Mouse (Mus musculus): ENCODE measurements around the gene Usp2. TPM values are rescaled to one million over a fixed set of nuclear protein-coding genes. Genes with fewer than 3 reads are reported as not detected.

Gene Usp2
- total RNA-seq, 2 experiments from 2014 or later, result 99.3 to 120 TPM

- no peak overlapping the region for H3K4me3 ChIP-seq
- H3K27ac ChIP-seq, result no peak overlapping the region
- intact Hi-C loops (cut with DNase I), result no loop called here
- no peak for TF ChIP-seq CTCF (IDR thresholded peaks at IDR 0.05)
- DNase-seq (ENCODE audit: extremely low spot score in 1 of 2, low spot score in 2 of 2), result no peak
These were observed 64.4 kb downstream of the Usp2 start for GRCm38 (mm10) chr9:44131276-44131590.

- Histone ChIP-seq H3K27ac (no peak overlapping the region), H3K4me3 (no peak overlapping the region)
- no peak for DNase-seq (ENCODE audit: extremely low spot score in 1 of 2, low spot score in 2 of 2)
- TF ChIP-seq CTCF (IDR thresholded peaks at IDR 0.05), result no peak
- intact Hi-C loops (cut with DNase I), result no loop called here
These were observed 65.4 kb downstream of the Usp2 start for GRCm38 (mm10) chr9:44132200-44132599.

GRCm38 (mm10) chr9:44133287-44133686 lies 66.5 kb downstream of the Usp2 start:
- no peak for DNase-seq (ENCODE audit: extremely low spot score in 1 of 2, low spot score in 2 of 2)
- Histone ChIP-seq H3K4me3 (0 out of 2 replicates have a peak overlapping the region, but pooled peaks have one; percentile 50), H3K27ac (peak overlapping the region; percentile 5)
- intact Hi-C loops (cut with DNase I), result no loop called here
- no peak for TF ChIP-seq CTCF (IDR thresholded peaks at IDR 0.05)

- H3K4me3 ChIP-seq, result peak within 1 kb of the TSS; percentile 50
- TF ChIP-seq CTCF (IDR thresholded peaks at IDR 0.05), result no peak
- intact Hi-C loops (cut with DNase I), result no loop called here
- peak within 1 kb of the TSS; percentile 47 for H3K27ac ChIP-seq
- DNase-seq (ENCODE audit: extremely low spot score in 1 of 2, low spot score in 2 of 2), result peak in 1 of 2 experiments; percentile 42
These were observed 67.5 kb downstream of the Usp2 start, which contains the start of gene Mcam for GRCm38 (mm10) chr9:44134101-44134850. Gene Mcam (plus strand): TSS chr9:44134469.

- no peak for DNase-seq (ENCODE audit: extremely low spot score in 1 of 2, low spot score in 2 of 2)
- H3K27ac ChIP-seq, result peak overlapping the region; percentile 47
- intact Hi-C loops (cut with DNase I), result no loop called here
- no peak for TF ChIP-seq CTCF (IDR thresholded peaks at IDR 0.05)
- peak overlapping the region; percentile 50 for H3K4me3 ChIP-seq
These were observed 68.3 kb downstream of the Usp2 start for GRCm38 (mm10) chr9:44134851-44135730.

GRCm38 (mm10) chr9:44135731-44136411 lies 69.0 kb downstream of the Usp2 start:
- TF ChIP-seq CTCF (IDR thresholded peaks at IDR 0.05), result no peak
- no peak overlapping the region for H3K27ac ChIP-seq
- no peak for DNase-seq (ENCODE audit: extremely low spot score in 1 of 2, low spot score in 2 of 2)
- H3K4me3 ChIP-seq, result peak overlapping the region; percentile 50; the same call in 1 of the 2 replicates
- intact Hi-C loops (cut with DNase I), result no loop called here

- TF ChIP-seq CTCF (IDR thresholded peaks at IDR 0.05), result no peak
- Histone ChIP-seq H3K4me3 (no peak overlapping the region), H3K27ac (no peak overlapping the region)
- no peak for DNase-seq (ENCODE audit: extremely low spot score in 1 of 2, low spot score in 2 of 2)
- intact Hi-C loops (cut with DNase I), result no loop called here
These were observed 71.0 kb downstream of the Usp2 start for GRCm38 (mm10) chr9:44137846-44138245.

- no peak for DNase-seq (ENCODE audit: extremely low spot score in 1 of 2, low spot score in 2 of 2)
- no peak for TF ChIP-seq CTCF (IDR thresholded peaks at IDR 0.05)
- intact Hi-C loops (cut with DNase I), result no loop called here
- H3K27ac ChIP-seq, result no peak overlapping the region
- H3K4me3 ChIP-seq, result no peak overlapping the region
These were observed 75.1 kb downstream of the Usp2 start for GRCm38 (mm10) chr9:44141951-44142350.

GRCm38 (mm10) chr9:44143421-44143820 lies 76.6 kb downstream of the Usp2 start:
- DNase-seq (ENCODE audit: extremely low spot score in 1 of 2, low spot score in 2 of 2), result no peak
- intact Hi-C loops (cut with DNase I), result no loop called here
- Histone ChIP-seq H3K27ac (no peak overlapping the region; the same call in 1 of the 2 replicates), H3K4me3 (no peak overlapping the region)
- TF ChIP-seq CTCF (IDR thresholded peaks at IDR 0.05), result no peak

GRCm38 (mm10) chr9:44144023-44144717 lies 77.3 kb downstream of the Usp2 start:
- no peak for DNase-seq (ENCODE audit: extremely low spot score in 1 of 2, low spot score in 2 of 2)
- no peak overlapping the region; the same call in 1 of the 2 replicates for H3K27ac ChIP-seq

GRCm38 (mm10) chr9:44144718-44145060 lies 77.9 kb downstream of the Usp2 start:
- no peak for DNase-seq (ENCODE audit: extremely low spot score in 1 of 2, low spot score in 2 of 2)
- no peak overlapping the region for H3K27ac ChIP-seq
- no peak overlapping the region for H3K4me3 ChIP-seq
- no peak for TF ChIP-seq CTCF (IDR thresholded peaks at IDR 0.05)
- intact Hi-C loops (cut with DNase I), result no loop called here

More at GRCm38 (mm10) chr9:44144023-44144717, 77.3 kb downstream of the Usp2 start:
- H3K4me3 ChIP-seq, result no peak overlapping the region
- TF ChIP-seq CTCF (IDR thresholded peaks at IDR 0.05), result peak; percentile 21
- intact Hi-C loops (cut with DNase I), result no loop called here

Other genes with a start within 250 kb of the Usp2 start
- 100 to 1,000 TPM; 838 to 856 TPM for gene Thy1, start 23.6 kb upstream of the Usp2 start, total RNA-seq (2021)
- gene Mfrp, start 34.7 kb downstream of the Usp2 start, total RNA-seq (2021), result 1 to 10 TPM in 1 of 2 experiments, under 1 TPM in 1; 0.82 to 1.6 TPM
- gene C1qtnf5, start 40.2 kb downstream of the Usp2 start, total RNA-seq (2021), result 10 to 100 TPM; 14.2 to 15.3 TPM
- under 1 TPM in 1 of 2 experiments, not detected in 1; 0.56 TPM for gene Gm49380, start 46.5 kb downstream of the Usp2 start, total RNA-seq (2021)
- gene Rnf26, start 46.5 kb downstream of the Usp2 start, total RNA-seq (2021), result 10 to 100 TPM; 32.7 to 33.1 TPM
- gene Mcam, start 67.4 kb downstream of the Usp2 start, total RNA-seq (2021), result 10 to 100 TPM in 1 of 2 experiments, 1 to 10 TPM in 1; 9.0 to 11.6 TPM
- gene Cbl, start 167.0 kb downstream of the Usp2 start, total RNA-seq (2021), result 10 to 100 TPM; 59.5 to 66.3 TPM
- 1 to 10 TPM in 1 of 2 experiments, under 1 TPM in 1; 0.77 to 1.1 TPM for gene Ccdc153, start 173.7 kb downstream of the Usp2 start, total RNA-seq (2021)
- 1 to 10 TPM in 1 of 2 experiments, under 1 TPM in 1; 0.50 to 1.2 TPM for gene Pdzd3, start 184.4 kb downstream of the Usp2 start, total RNA-seq (2021)
- gene Nlrx1, start 201.6 kb downstream of the Usp2 start, total RNA-seq (2021), result 10 to 100 TPM in 1 of 2 experiments, 1 to 10 TPM in 1; 8.7 to 13.3 TPM
- 10 to 100 TPM; 62.1 TPM for gene Abcg4, start 221.6 kb downstream of the Usp2 start, total RNA-seq (2021)
- gene Hinfp, start 238.7 kb downstream of the Usp2 start, total RNA-seq (2021), result 10 to 100 TPM; 28.9 to 29.3 TPM

Data from left cerebral cortex, adult 2 months (tissue).